Mouse (Mus musculus) cortical plate, adult 2 months (tissue): ENCODE measurements around the gene Filip1l.

ENCODE experiments used
- CTCF ChIP-seq: fragments of 200-500 bp; IDR thresholded peaks from 2 replicates; pipeline ENCODE4 v1.5.1; 2011; ENCODE audit warnings: mild to moderate bottlenecking, control low read depth, low read length; ENCODE audit not compliant: insufficient read depth; ENCODE audit errors: extremely low read depth
- POLR2A ChIP-seq: fragments of 200-500 bp; IDR thresholded peaks from 2 replicates; pipeline ENCODE4 v1.6.1; 2011; ENCODE audit warnings: mild to moderate bottlenecking, low read length, control low read depth; ENCODE audit not compliant: insufficient read depth; ENCODE audit errors: extremely low read depth

- TF ChIP-seq POLR2A (no peak), CTCF (no peak)
Observed at GRCm38 (mm10) chr16:57563453-57563852, 210.6 kb downstream of the Filip1l start.
